Mouse (Mus musculus) effector memory CD4-positive, alpha-beta T cell, adult 7 months (primary cell): ENCODE measurements around the gene Pdgfc. TPM values are rescaled to one million over a fixed set of nuclear protein-coding genes. Genes with fewer than 3 reads are reported as not detected.

Experiments
- polyA plus RNA-seq: library from polyadenylated mRNA; unstranded; fragments of 100-300 nt; shearing (Covaris generic); gene quantifications from one replicate; pipeline ENCODE4 v1.2.1, GENCODE M21; 2017

The Pdgfc gene
- not detected for polyA plus RNA-seq

GRCm38 (mm10) chr3:81036151-81036553 is at the start of gene Pdgfc:
Pdgfc (plus strand) TSS chr3:81036416.

Other genes starting within 250 kb of the Pdgfc start
- 0.11 TPM for gene Gria2, start 233.6 kb upstream of the Pdgfc start, polyA plus RNA-seq
- not detected for gene Glrb, start 122.8 kb upstream of the Pdgfc start, polyA plus RNA-seq